Mouse (Mus musculus) kidney, embryonic 15.5 days (tissue): ENCODE measurements around the gene Gdf7. TPM values are rescaled to one million over a fixed set of nuclear protein-coding genes. Genes with fewer than 3 reads are reported as not detected.

ENCODE experiments used
- ATAC-seq: fragments of 200-750 bp; cut with Nextera tagmentation; replicated peaks from 2 replicates; pipeline ENCODE4 v1.8.0; 2017; ENCODE audit warnings: moderate TSS enrichment; ENCODE audit not compliant: low FRiP score
- H3K27ac ChIP-seq: fragments of 300-500 bp; sonication (generic); 2 replicates; pipeline ENCODE4 v1.5.1; 2015; ENCODE audit warnings: mild to moderate bottlenecking, inconsistent platforms
- H3K27me3 ChIP-seq: fragments of 300-500 bp; sonication (generic); 2 replicates; pipeline ENCODE4 v1.6.1; 2015; ENCODE audit warnings: inconsistent platforms
- H3K36me3 ChIP-seq: fragments of 300-500 bp; sonication (generic); 2 replicates; pipeline ENCODE4 v1.6.1; 2015; ENCODE audit warnings: inconsistent platforms
- H3K4me1 ChIP-seq: fragments of 300-500 bp; sonication (generic); 2 replicates; pipeline ENCODE4 v1.6.1; 2015; ENCODE audit warnings: inconsistent platforms
- H3K4me2 ChIP-seq: fragments of 300-500 bp; sonication (generic); 2 replicates; pipeline ENCODE4 v1.6.1; 2015; ENCODE audit warnings: moderate library complexity, mild to moderate bottlenecking, inconsistent platforms
- H3K4me3 ChIP-seq: fragments of 300-500 bp; sonication (generic); replicated peaks from 2 replicates; pipeline ENCODE4 v1.5.1; 2015; ENCODE audit warnings: mild to moderate bottlenecking, inconsistent platforms
- H3K9ac ChIP-seq: fragments of 300-500 bp; sonication (generic); 2 replicates; pipeline ENCODE4 v1.6.1; 2015; ENCODE audit warnings: mild to moderate bottlenecking, inconsistent platforms
- H3K9me3 ChIP-seq: fragments of 300-500 bp; sonication (generic); replicated peaks from 2 replicates; pipeline ENCODE4 v1.6.1; 2016; ENCODE audit warnings: inconsistent platforms
- WGBS: fragments of 180-500 bp; shearing (Covaris S2); methylation state at CpG from one replicate; pipeline ENCODE4 v1.1.7; 2015; ENCODE audit warnings: mixed read lengths; 5-methylcytosine and 5-hydroxymethylcytosine counted together
- polyA plus RNA-seq: library from polyadenylated mRNA; unstranded; fragments of >200 nt; fragmentation: Nextera tagmentation; extraction: Ambion mirVana; gene quantifications from 2 replicates; pipeline ENCODE4 v1.2.1, GENCODE M21; 2015

Gene Gdf7
- 1.1 and 1.2 TPM in 2 replicates for polyA plus RNA-seq

DNA sequence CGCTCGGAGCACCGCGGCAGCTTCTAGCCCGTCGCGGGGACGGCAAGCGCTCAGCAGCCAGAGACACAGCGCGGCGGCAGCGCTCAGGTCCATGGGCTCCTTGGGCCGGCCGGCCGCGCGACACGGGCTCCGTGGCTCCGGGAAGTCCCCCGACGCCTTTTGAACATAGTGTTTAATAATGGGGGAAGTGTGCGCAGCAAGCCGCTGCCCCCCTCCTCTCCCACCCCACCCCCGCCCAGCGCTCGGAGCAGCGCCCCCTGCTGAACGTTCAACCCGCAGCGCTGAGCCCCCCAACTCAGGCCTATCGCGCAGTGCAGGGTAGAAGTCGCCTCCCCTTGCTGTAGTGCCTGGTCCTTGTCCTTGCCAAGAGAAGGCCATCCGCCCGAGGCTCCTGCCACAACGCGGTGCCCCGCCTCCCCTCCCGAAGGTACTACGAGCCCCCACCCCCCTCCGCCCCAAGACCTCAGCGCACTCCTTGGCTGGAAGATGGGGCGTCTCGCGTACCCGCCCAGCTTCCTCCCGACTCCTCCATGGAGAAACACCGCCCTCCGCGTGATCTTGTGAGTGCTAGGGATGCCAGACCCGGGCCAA is at the start of gene Gdf7:
Gdf7 (minus strand) TSS at position 114 of the 591 bp plus-strand sequence.
- H3K9ac ChIP-seq = peak within 1 kb of the TSS; percentile 39
- under 1% methylated on average over 42 of the region's 53 CpGs for WGBS

DNA sequence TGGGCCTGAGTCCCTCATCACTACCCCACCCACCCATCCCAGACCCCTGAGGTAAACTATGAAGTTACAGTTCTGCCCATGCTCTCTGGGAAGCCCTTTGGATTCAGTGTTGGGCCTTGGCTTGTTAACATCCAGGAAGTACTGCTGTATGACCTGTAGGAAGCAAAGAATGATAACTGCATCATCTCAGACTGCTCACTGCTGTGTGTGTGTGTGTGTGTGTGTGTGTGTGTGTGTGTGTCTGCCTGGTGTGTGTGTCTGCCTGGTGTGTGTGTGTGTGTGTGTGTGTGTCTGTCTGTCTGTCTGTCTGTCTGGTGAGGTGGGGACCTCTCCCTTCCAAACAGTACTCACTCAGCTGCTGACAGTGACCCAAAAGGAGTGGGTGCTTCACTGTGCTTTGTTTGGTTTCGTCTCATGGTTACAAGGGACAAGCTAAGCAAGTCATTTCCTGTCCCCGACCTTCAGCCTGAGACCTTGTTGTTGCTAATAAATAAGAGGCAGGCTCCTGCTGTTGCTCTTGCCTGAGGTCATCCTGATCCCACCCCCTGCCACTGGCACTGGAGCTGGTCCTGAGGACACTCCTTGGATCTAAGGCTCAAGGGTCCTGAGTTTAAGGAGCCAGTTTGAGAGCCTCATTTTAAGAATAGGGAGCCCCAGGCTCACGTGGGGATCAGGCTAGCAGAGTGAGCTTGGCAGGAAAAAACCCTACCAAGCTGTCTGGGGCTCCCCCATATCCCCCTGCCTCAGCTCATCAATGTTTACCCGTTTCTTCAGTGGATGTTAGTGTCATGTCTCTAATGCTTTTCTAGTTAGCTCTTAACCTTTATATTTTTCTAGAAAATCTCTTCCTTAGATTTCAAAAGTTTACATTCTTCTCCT is 49.5 kb upstream of the Gdf7 start:
- H3K9ac ChIP-seq = no peak overlapping the region
- 0 out of 2 replicates have a peak overlapping the region, but pooled peaks have one; percentile 45 for H3K27ac ChIP-seq
- H3K36me3 ChIP-seq = no peaks in the 10 kb centered on the region
- H3K4me2 ChIP-seq = no peak overlapping the region
- no peaks in the 10 kb centered on the region for H3K9me3 ChIP-seq
- H3K4me3 ChIP-seq = no peak overlapping the region
- H3K27me3 ChIP-seq = no peaks in the 10 kb centered on the region
- WGBS = 20% methylated on average over 4 of the region's 4 CpGs
- peaks cover 15% of the 10 kb centered on the region for H3K4me1 ChIP-seq
- ATAC-seq = peak; percentile 57; the same call in 1 of the 2 replicates

More for the DNA sequence above, at the start of gene Gdf7:
- no peaks in the 10 kb centered on the region for H3K9me3 ChIP-seq
- H3K27ac ChIP-seq = no peak within 1 kb of the TSS
- H3K4me1 ChIP-seq = peaks cover 44% of the 10 kb centered on the region
- H3K4me2 ChIP-seq = peak within 1 kb of the TSS; percentile 79
- ATAC-seq = peak; percentile 41
- no peaks in the 10 kb centered on the region for H3K36me3 ChIP-seq
- H3K4me3 ChIP-seq = peak within 1 kb of the TSS; percentile 48
- H3K27me3 ChIP-seq = peaks cover 94% of the 10 kb centered on the region

DNA sequence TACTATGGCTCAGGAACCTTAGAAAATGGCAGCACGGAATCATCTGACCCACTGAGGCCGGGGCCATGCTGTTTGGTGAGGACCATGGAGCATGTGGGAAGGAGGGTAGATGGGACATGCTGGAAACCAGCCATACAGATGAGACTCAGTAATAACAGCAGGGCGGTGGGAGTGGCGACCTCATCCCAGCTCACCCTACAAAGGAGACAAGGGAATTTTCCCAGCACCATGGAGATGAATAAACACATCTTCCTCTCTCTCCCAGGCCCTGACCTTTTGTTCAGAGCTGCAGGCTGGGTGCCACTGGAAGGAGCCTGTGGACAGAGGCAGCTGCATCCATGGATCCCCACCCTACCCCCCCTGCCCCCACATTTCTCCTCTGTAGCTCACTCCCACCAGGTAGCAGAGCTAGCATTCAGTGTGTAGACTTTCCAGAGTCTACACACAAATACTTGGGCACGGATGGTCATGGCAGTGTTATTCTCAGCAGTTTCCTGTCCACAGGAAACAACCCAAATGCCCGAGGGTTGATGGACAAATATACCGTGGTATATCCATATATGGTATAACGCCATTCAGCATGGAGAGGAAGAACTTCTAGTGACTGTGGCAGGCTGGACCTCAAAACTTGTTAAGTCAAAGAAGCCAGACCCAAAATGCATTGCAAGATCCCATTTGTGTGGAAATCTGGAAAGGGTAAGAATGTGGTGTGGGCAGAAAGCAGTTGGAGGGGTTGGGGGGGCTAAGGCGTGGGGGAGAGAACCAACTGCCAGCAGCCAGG is 47.2 kb upstream of the Gdf7 start:
- WGBS = 67% methylated on average over 9 of the region's 9 CpGs
- Histone ChIP-seq H3K4me1 (peaks cover 27% of the 10 kb centered on the region), H3K9ac (no peak overlapping the region), H3K36me3 (no peaks in the 10 kb centered on the region), H3K27ac (0 out of 2 replicates have a peak overlapping the region, but pooled peaks have one; percentile 22), H3K9me3 (no peaks in the 10 kb centered on the region), H3K27me3 (no peaks in the 10 kb centered on the region), H3K4me2 (no peak overlapping the region), H3K4me3 (no peak overlapping the region)
- ATAC-seq = no peak

DNA sequence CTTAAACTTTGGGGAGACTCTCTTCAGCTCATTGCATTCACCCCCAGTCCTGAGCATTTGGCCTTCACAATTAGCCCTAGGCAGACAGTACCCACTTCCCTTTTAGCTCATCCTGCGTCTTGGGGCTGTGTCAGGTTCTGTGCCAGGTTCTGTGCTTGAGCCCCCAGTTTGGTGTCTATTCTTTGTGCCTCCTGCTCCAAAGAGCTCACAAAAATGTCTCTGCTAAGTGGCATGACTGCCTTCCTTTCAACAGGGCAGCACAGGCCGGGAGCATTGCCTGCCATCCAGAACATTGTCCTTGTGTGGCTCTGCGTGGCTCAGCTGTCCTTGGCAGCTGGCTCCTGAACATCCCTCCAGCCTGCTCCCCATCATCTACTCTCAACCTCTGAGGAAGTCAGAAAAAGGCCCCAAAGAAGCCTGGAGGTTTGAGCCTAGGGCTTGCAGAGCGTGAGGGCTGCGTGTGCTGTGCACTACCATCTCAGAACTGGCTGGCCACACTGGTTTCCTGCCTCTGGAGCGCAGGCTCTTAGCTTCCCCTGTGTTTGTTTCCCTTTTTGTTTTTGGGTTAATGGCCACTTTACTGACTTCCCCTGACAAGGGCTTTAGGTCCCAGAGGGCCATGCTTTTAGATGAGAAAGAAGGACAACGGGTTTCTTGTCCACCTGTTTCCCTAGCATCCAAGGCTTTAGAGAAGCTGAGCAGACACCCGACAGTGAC is 46.1 kb upstream of the Gdf7 start:
- ATAC-seq = no peak
- Histone ChIP-seq H3K9ac (no peak overlapping the region), H3K27me3 (no peaks in the 10 kb centered on the region), H3K4me3 (no peak overlapping the region), H3K36me3 (0 out of 2 replicates have a peak, but pooled peaks cover 4% of the 10 kb centered on the region), H3K27ac (0 out of 2 replicates have a peak overlapping the region, but pooled peaks have one; percentile 29), H3K4me1 (peaks cover 27% of the 10 kb centered on the region), H3K4me2 (no peak overlapping the region), H3K9me3 (no peaks in the 10 kb centered on the region)
- WGBS = 79% methylated on average over 8 of the region's 8 CpGs

DNA sequence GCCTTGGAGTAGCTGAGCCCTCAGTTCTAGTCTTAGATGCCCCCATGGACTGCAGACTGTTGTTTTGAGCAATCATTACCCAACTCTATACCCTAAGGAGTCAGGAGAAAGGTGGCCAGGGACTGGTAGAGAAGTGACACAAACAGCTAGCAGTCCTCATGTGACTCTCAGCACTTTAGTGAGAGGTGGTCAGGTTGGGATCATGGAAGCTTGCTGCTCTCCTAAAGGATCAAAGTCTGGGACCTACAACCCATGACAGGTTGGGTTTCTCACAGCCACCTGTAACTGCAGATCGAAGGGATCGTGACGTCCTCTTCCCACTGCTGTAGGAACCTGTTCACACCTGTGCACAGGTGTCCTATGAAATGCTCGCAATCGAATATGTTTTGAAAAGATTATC is 43.8 kb upstream of the Gdf7 start:
- 92% methylated on average over 5 of the region's 5 CpGs for WGBS
- no peak for ATAC-seq
- peak overlapping the region; percentile 69 for H3K27ac ChIP-seq

DNA sequence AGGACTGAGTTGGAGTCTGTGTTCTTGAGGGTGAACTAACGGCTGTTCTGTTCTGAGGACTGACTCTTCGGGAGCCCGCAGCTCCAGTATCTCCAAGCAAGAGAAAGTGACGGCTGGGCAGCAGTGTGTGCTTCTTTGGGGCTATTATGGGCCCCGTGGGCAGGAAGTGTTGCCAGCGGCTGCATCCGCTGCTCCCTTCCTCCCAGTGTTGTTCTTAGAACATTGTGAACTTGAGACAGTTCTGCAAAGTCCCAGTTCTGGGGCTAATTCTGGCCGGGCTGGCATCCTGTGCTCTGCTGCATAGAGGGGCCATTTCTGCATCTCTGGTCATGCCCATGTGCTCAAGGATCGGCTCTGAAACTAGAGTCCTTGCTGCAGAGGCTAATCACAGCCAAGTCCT is 43.1 kb upstream of the Gdf7 start:
- Histone ChIP-seq H3K4me1 (peaks cover 27% of the 10 kb centered on the region), H3K36me3 (peaks cover 20% of the 10 kb centered on the region), H3K9ac (no peak overlapping the region), H3K27me3 (no peaks in the 10 kb centered on the region), H3K9me3 (no peaks in the 10 kb centered on the region), H3K27ac (peak overlapping the region; percentile 75), H3K4me2 (no peak overlapping the region), H3K4me3 (no peak overlapping the region)
- 35% methylated on average over 9 of the region's 9 CpGs for WGBS
- ATAC-seq = peak; percentile 24; the same call in 1 of the 2 replicates

More for the DNA sequence above, 43.8 kb upstream of the Gdf7 start:
- Histone ChIP-seq H3K9me3 (no peaks in the 10 kb centered on the region), H3K4me3 (no peak overlapping the region), H3K9ac (no peak overlapping the region), H3K4me2 (no peak overlapping the region), H3K36me3 (peaks cover 20% of the 10 kb centered on the region), H3K27me3 (no peaks in the 10 kb centered on the region), H3K4me1 (peaks cover 24% of the 10 kb centered on the region; the same call in 1 of the 2 replicates)

DNA sequence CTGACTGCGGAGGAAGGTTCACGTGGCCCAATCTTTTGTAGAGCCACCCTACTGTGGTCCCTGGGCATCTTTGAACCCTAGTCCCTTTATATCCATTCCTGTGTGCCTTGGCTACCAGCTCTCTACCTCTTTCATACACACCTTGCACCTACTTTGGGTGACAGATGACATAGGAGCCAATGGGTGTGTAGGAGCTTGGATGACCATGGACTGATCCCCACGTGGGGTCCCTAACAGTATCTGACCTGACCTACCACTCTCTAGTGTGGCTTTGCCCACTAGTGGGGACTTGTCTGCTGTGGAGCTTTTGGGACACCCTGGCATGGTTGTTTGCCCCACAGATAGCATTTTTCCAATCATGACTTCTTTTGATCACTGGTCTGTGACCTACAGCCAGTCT is 41.6 kb upstream of the Gdf7 start:
- Histone ChIP-seq H3K27me3 (no peaks in the 10 kb centered on the region), H3K4me3 (no peak overlapping the region), H3K36me3 (peaks cover 32% of the 10 kb centered on the region), H3K9me3 (no peaks in the 10 kb centered on the region), H3K9ac (no peak overlapping the region), H3K4me1 (peaks cover 25% of the 10 kb centered on the region), H3K4me2 (no peak overlapping the region), H3K27ac (no peak overlapping the region)
- WGBS = 95% methylated on average over 3 of the region's 3 CpGs
- ATAC-seq = no peak

DNA sequence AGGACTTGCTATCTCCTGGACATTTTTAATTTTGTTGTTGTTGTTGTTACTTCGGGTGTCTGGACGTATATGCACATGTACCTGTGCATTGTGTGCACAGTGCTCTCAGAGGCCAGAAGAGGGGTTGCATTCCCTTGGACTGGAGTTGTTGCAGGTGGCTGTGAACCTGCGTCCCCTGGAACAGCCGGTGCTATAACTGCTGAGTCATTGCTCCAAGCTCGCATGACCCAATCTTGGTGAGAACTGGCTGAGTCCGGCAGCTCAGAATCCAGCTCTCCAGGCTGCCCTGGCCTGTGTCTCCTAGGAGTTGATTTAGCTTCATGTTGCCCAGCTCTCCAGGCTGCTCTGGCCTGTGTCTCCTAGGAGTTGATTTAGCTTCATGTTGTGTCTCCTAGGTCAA is 39.3 kb upstream of the Gdf7 start:
- 85% methylated on average over 6 of the region's 6 CpGs for WGBS
- no peak for ATAC-seq
- Histone ChIP-seq H3K4me1 (peaks cover 28% of the 10 kb centered on the region), H3K36me3 (peaks cover 55% of the 10 kb centered on the region), H3K27ac (no peak overlapping the region), H3K4me2 (no peak overlapping the region), H3K9ac (no peak overlapping the region), H3K27me3 (no peaks in the 10 kb centered on the region), H3K9me3 (no peaks in the 10 kb centered on the region), H3K4me3 (no peak overlapping the region)

DNA sequence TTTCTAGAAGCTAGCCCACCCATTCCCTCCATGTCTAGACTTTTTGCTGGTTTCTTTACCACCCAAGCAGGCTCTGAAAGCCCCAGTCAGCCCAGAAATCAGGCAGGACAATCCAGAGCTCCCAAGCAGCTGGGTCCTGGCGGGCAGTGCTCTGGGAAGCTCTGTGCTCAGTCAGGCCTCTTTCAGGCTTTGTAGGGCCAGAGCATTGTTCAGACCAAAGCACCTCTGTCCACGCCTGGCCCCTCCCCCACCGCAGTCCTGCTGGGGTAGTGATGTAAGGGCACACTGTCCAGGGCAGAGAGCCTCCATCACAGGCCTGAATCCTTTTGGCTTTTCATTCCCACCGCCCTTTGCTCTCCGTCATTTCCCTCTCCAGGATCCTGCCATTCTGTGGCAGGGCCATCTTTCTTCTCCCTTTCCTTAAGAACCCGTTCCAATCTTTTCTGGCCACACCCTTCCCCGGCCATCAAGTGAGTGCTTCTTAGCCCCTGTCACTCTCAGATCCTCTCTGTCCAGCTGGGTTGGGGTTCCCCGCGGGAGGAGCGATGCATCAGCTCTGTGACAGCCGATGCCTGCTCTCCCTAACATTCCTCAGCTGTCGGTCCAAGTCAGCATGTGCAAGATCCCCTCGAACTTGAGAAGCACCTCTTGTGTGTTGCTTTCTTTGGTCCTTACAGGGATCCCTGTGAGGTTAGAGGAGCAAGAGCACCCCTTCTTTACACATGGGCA is 38.0 kb upstream of the Gdf7 start:
- peaks cover 60% of the 10 kb centered on the region for H3K36me3 ChIP-seq

DNA sequence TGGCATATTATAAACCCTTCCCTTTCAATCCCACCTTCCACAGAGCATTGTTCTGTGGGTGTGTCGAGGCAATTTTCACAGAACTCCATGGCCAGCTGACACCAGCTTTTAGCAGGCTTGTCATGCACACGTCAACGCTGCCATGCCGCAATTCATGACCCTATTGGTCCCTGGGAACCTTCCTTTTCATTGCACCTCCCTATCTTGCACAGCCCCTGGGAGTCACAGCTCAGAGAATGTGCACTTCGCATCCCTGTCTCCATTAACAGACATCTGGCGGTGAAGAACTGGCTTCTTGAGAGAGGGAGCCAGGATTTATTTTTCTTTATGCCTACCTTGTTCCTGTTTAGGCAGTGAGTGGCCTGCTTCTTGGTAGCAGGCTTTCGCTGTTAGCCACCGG is 37.2 kb upstream of the Gdf7 start:
- H3K36me3 ChIP-seq = peaks cover 60% of the 10 kb centered on the region
- H3K4me3 ChIP-seq = no peak overlapping the region
- H3K27ac ChIP-seq = no peak overlapping the region
- no peaks in the 10 kb centered on the region for H3K27me3 ChIP-seq
- no peak for ATAC-seq
- H3K9ac ChIP-seq = no peak overlapping the region
- H3K4me1 ChIP-seq = peaks cover 19% of the 10 kb centered on the region
- no peak overlapping the region for H3K4me2 ChIP-seq
- WGBS = 86% methylated on average over 8 of the region's 8 CpGs
- no peaks in the 10 kb centered on the region for H3K9me3 ChIP-seq

More for the DNA sequence above, 38.0 kb upstream of the Gdf7 start:
- Histone ChIP-seq H3K9me3 (no peaks in the 10 kb centered on the region), H3K4me1 (peaks cover 21% of the 10 kb centered on the region), H3K9ac (no peak overlapping the region), H3K27ac (no peak overlapping the region), H3K4me3 (no peak overlapping the region), H3K4me2 (no peak overlapping the region), H3K27me3 (no peaks in the 10 kb centered on the region)
- ATAC-seq = no peak
- 51% methylated on average over 13 of the region's 13 CpGs for WGBS

DNA sequence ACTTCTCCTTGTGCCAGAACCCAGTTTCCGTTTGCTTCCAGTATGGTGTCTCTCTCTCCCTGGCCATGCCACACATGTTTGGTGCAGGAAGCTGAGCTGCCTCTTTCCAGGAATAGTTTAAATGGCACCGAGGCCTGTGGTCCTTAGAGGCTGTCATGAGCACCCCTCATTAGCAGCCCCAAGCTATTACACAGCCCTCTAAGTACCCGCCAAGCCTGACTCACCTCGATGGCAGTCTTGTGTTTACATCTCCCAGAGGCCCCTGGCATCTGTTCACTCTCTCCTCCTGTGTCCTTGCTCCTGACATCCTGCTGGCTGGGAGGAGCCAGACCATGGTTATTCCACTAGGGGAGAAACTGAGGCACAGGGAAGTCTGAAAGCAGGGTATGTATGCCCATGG is 36.7 kb upstream of the Gdf7 start:
- Histone ChIP-seq H3K36me3 (peaks cover 60% of the 10 kb centered on the region), H3K27me3 (no peaks in the 10 kb centered on the region), H3K4me3 (no peak overlapping the region), H3K4me2 (no peak overlapping the region), H3K9ac (no peak overlapping the region), H3K4me1 (peaks cover 19% of the 10 kb centered on the region), H3K27ac (no peak overlapping the region), H3K9me3 (no peaks in the 10 kb centered on the region)
- 58% methylated on average over 4 of the region's 4 CpGs for WGBS
- ATAC-seq = no peak
